Mouse (Mus musculus): ENCODE measurements at regions not wholly inside any gene's neighbourhood (a gene's known extent, or its start where the extent isn't known, plus 50 kb on each side); places are given as distances from the start of the nearest gene placed in this dataset.

- DNase-seq (ENCODE audit: low spot score in 2 of 2) = no peak
Observed at GRCm38 (mm10) chr10:126734661-126735060, 166.5 kb downstream of the Atp23 start.

- no peak for DNase-seq (ENCODE audit: low spot score in 2 of 2)
Observed at GRCm38 (mm10) chr10:126727840-126728239, 173.3 kb downstream of the Atp23 start.

DNA sequence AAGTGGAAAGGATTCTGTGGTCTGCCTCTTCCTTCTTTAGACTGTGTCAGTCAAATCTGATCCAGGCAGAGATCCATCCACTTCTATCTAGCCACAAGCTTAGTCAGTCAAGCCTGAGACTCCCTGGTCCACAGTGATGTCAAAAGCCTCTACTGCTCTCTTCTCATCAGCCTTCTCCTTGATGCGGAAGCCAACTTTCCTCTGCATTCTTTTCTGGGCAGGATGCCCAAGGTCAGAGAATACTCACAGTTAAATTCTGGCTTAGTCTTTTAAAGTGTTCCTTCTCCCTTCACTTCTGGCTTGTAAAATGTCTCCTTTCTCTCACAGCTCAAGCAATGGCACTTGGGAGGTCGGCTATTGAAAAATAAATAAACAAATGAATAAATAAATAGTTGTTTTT lies 183.2 kb downstream of the Atp23 start:
- DNase-seq (ENCODE audit: low spot score in 2 of 2) = no peak

GRCm38 (mm10) chr10:126711758-126712157 lies 189.4 kb downstream of the Atp23 start:
- DNase-seq (ENCODE audit: low spot score in 2 of 2) = no peak

DNA sequence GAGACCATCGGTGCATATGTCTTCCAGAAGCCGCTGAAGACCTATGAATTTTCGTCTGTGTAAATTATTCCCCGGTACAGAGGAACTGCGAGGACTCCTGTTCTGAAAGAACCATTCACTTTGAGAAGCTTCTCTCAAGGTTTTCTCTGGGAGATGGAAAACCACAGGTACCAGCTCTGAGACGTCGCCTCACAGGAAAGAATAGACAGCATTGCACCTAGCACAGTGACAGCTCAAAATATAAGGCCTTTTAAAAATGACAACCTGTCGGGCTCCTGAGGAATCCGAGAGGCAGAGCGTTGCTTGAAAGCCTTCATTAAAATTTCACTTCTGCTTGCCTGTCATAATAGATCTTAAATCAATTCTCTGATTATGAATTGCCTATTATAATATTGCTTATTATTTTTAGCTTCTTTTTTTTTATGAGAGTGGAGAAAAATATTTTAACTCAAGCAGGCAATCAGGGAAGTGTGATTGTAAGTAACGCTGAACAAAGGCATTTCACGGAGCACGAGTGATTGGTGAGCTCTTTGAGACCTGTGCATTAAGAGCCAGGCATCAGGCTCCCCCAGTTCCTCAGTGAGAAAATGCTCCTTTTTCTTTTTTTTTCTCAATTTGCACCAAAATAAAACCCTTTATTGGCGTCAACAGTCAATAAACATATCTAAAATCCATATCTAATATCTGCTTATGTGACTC lies 191.8 kb downstream of the Atp23 start:
- no peak for DNase-seq (ENCODE audit: low spot score in 2 of 2)

- DNase-seq (ENCODE audit: low spot score in 2 of 2) = no peak
Observed at GRCm38 (mm10) chr10:126708730-126709129, 192.4 kb downstream of the Atp23 start.

DNA sequence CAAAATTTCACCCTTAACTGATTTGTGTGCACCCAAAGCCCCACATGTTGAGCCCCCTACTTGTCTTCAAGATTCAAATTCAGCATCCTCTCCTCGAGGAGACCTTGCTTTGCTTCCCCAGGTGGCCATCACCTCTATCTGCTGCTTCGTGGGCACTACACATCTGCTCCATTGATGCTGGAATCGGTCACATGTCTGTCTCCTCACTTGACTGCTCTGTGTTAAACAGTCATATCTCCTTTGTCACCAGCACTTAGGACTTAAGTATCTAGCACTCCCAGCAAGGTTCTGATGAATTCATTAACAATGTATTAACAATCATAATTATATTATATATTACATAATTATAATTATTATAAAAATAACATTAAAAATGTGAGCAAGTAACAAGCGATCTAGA lies 192.9 kb downstream of the Atp23 start:
- no peak for DNase-seq (ENCODE audit: low spot score in 2 of 2)

- DNase-seq (ENCODE audit: low spot score in 2 of 2) = no peak
Observed at GRCm38 (mm10) chr10:126697086-126697485, 204.1 kb downstream of the Atp23 start.

DNA sequence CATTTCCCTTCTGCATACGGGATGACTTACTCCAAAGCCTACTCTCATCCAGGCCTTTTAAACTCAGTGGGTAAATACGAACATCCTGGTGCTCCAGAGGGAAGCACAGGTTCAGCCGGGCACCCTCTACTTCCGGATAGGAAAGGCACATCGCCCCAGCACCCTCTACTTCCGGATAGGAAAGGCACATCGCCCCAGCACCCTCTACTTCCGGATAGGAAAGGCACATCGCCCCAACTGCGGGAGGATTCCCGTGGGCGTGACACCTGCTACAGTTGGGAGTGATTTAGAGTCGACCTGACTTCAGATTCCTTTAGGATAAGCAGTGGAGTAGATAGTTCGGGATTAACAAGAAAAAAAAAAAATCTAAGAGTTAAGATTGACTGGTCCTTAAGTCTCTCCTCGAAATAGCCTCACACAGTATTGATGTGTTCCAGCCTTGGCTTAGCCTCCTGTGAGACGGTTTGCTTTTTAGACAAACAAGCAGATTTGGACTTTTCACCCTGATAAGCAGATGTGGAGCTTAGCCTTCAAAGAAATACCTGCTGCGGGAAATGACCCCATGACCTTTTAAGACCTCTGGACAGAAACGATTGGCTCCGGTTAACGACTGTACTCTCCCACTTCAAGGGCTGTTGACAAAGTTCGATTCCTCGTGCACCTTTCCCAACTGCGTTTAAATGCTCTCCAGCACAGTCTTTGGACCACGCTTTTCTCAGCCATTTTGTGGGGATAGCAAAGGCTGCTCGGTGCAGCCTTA lies 210.1 kb downstream of the Atp23 start:
- no peak for DNase-seq (ENCODE audit: low spot score in 2 of 2)

- DNase-seq (ENCODE audit: low spot score in 2 of 2) = no peak
Observed at GRCm38 (mm10) chr10:126680275-126681184, 220.6 kb downstream of the Atp23 start.

DNA sequence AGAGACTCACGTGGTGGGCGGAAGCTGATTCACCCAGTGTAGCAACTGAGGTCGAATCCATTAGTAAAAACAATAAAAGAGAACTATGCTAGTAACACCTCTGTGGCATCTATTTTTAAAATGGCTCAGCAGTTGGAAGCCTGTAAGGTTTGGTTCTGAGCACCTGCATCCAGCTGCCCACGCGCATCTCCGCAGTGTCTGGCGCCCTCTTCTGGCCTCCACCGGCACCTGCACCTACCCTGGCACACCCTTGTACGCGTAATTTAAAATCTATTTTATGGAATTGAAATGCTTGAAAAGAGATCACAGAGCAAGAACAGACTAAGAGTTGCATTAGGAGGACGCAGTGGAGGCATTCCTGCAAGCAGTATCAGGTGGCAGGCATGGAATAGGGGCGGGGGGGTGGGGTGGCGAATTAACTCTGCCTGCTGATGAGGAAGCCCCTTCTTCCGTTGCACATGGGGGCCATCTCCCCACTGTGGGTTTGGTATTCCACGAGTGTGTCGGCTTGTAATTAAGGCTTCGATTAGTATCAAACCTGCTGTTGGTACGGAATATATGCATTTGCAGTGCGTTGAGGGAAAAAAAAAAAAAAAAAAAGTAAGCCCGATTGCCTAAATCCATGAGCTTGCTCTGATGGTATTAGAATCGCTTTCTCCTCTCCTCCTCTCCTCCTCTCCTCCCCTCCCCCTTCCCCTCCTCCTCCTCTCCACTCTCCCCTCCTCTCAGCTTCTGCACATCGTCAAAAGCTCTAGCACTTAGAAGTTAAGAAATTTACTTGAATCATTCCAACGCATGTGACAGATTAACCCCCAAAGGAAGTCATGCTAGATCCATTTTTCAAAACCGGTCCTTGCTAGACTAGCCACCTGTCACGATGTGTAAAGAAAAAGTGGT lies 221.7 kb downstream of the Atp23 start:
- no peak for DNase-seq (ENCODE audit: low spot score in 2 of 2)

DNA sequence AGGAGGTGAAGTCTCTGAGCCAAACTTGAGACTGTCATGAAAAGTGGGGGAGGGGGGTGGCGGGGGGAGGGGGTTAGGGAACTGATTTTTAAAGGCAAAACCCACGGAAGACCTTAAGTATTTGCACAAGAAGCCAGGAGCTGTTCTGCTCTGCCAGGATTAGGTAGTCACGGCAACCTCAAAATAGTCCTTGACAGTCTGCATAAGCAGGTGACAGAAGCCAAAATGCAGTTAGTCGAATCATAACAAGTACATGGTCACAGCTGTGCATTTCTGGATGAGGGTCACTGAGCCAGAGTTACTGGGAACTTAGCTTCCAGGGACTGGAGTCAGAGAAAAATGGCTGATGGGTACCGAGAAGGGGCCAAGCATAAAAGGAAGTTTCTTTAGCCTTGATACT lies 227.7 kb downstream of the Atp23 start:
- DNase-seq (ENCODE audit: low spot score in 2 of 2) = no peak

DNA sequence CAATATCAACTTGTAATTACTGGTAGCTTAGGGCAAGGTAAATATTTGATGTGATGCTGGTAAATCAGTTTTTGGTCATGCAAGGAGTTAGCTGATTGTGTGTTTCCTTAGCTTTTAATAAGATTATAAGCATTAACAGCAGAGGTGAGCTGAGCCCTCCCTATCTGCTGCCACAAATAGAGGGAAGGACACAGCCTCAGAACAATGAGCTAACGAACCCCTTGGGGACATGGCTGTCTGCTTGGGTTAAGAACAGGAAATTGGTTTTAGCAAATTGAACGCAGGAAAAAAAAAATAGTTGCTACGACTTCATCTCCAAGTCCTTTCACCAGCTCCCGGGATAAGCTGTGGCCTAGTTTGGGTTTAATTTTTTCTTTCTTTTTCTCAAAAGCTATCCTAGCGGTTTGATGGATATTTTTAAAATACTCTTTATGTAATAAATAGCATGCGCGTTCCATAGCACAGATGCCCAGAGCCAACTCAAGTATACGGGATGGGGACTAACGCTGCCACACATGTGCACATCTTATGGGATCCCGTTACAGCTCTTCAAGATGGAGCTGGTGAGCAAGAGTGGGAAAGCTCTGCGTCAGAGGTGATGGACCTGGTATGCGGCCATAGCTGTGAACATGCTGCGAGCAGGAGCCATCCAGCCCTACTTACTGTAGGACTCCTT lies 236.6 kb downstream of the Atp23 start:
- DNase-seq (ENCODE audit: low spot score in 2 of 2) = no peak

DNA sequence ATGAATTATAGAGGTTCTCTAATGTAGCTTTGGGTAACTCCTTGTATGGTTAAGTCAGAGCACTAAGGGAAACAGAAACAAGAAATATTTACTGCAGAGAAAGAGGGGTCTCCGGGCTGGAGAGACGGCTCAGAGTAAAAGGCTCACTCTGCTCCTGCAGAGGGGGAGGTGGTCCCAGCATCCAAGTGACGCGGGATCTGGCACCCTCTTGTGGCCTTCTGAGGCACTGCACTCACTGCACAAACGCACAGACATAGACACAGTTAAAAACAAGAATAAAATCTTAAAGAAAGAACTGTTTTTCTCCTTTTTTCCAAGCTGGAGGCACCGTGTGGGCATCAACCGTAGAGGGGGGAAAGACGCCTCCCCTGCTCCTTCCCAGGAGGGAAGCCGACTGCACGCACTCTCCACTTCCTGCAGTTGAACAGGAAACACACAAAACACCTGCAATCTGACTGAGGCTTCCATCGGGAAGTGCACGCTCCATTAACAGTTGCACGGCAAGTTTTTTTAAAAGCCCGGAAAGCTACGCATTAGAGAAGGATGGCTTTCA lies 237.6 kb downstream of the Atp23 start:
- DNase-seq (ENCODE audit: low spot score in 2 of 2) = no peak

DNA sequence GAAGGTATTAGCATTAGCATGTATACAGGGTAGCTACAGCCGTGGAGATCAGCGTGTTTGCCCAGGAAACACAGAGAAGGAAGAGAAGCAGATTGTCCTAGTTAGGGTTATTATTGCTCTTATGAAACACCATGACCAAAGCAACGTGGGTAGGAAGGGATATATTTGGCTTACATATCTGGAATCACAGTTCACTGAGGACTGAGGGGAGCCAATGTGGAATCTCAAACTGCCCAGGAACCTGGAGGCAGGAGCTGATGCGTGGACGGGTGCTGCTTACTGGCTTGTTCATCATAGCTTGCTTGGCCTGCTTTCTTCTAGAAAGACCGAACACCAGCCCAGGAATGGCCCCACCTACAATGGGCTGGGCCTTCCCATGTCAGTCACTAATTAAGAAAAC lies 238.4 kb downstream of the Atp23 start:
- no peak for DNase-seq (ENCODE audit: low spot score in 2 of 2)

- no peak for DNase-seq (ENCODE audit: low spot score in 2 of 2)
Observed at GRCm38 (mm10) chr10:126661095-126661615, 240.0 kb downstream of the Atp23 start.

DNA sequence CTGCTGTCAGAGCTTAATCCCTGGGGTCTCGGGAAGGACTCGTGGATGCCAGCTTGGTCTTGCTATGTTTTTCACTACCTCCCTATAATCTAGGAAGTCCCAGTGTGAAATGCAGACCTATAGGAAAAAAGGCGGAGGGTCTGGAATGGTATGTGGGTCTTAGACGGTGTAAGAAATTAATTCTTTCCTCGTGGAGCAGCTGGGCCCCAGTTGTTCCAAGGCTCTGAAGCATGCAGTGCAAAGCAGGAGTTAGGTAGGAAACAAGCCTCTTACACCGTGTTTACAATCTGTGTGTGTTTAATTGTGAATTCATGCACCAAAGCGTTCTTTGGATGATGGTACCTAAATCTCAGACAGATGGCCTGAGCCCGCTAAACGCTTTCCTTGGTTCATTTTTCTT lies 241.1 kb downstream of the Atp23 start:
- DNase-seq (ENCODE audit: low spot score in 2 of 2) = no peak

DNA sequence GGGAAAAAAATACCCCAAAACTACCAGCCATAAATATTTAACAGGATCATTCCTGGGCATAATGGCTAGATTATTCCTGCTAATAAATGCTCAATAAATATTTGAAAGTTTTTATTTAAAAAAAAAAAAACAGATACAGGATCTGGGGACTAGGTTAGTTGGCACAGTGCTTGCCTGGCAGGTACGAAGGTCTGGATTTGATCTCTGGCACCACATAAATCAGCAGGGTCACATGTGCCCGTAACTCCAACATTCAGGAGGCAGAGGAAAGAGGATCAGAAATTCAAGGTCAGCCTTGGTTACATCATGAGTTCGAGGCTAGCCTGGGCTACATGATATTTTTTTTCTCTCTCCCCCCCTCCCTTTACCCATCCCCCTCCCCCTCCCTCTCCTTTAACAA lies 248.5 kb downstream of the Atp23 start:
- no peak for DNase-seq (ENCODE audit: low spot score in 2 of 2)

GRCm38 (mm10) chr10:126646587-126646986 lies 254.6 kb downstream of the Atp23 start:
- no peak for DNase-seq (ENCODE audit: low spot score in 2 of 2)

DNA sequence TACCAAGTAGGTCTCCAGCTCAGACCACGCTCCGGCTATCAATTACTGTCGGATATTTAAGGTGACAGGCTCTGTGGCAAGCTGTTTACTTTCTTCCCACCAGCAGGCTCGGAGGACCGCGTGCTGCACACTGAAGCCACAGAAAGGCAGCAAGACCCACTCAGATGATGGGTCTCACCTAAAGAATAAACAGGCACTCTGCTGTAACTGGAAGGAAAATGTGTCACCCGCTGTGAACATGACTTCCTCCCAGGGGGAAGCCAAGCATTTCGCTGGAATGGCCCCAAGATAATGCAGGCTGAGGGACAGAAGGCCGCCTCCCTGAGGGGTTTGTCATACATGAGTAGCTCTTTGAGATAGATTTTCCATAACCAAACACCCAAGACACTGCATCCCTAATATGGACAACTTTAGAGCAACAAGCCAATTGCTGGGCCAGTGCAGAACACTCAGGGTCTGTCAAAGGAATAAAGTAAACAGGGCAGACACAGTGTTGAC lies 259.3 kb downstream of the Atp23 start:
- no peak for DNase-seq (ENCODE audit: low spot score in 2 of 2)

All from thymus, postnatal 10 days (tissue).